Mouse (Mus musculus): Measurements from ENCODE around the gene Shisa7. TPM values are rescaled to one million over a fixed set of nuclear protein-coding genes. Genes with fewer than 3 reads are reported as not detected.
"Not testable (repeated sequence)": the region's sequence is repeated elsewhere in the genome, so short reads cannot be mapped to it uniquely, and the experiment has no call there.

Shisa7 gene
- total RNA-seq (2015) (0.05 TPM in 1 of 2 replicates, not detected in the other), total RNA-seq (2017) (not detected in 2 replicates)

DNA sequence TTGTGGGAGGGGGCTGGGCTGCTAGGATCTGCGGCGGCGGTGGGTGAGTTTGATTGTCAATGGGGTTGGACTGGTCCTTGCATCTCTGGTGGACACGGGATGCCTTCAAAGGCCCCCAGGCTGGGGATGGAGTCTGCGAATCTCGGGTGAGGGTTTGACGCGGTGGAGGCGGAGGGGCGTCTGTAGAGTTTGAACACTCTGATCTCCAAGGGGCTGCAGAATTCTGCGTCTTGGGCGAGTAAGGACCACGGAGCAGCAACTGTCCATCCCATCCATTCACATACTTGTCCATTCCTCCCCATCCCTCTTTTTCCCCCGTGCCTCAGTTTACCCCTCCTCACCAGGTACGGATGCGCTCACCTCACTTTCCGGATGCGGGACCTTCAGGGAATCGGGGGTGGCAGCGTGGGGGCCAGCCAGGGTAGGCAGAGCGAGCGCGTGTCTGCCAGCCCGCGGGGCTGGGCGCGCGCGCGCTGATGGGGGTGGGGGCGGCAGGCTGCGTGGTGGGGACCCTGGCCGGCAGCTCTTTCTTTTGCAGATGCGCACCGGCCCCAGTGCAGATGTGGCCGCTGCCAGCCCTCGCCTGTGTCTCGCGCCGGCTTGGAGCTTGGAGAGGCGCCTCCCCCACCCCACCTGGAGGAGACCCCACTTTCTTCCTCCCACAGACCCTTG lies at the start of gene Shisa7:
Gene Shisa7, minus strand, starts transcription at position 452 of the 672 bp plus-strand sequence.
- ATAC-seq (replicated peaks; ENCODE audit: poor library complexity): no peak

DNA sequence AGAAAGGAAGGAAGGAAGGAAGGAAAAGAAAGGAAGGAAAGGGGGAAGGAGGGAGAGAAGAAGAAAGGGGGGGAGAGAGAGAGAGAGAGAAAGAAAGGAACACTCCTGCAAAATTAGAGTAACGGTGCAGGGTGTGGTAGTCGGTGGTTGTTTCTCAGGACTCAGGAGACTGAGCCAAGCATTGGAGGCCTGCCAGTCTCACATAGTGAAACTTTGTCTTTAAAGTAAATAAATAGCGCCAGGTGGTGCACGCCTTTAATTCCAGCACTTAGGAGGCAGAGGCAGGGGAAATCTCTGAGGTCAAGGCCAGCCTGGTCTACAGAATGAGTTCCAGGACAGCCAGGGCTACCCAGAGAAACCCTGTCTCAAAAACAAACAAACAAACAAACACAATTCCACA lies 42.2 kb upstream of the Shisa7 start:
- no peak for ATAC-seq (replicated peaks; ENCODE audit: poor library complexity)

DNA sequence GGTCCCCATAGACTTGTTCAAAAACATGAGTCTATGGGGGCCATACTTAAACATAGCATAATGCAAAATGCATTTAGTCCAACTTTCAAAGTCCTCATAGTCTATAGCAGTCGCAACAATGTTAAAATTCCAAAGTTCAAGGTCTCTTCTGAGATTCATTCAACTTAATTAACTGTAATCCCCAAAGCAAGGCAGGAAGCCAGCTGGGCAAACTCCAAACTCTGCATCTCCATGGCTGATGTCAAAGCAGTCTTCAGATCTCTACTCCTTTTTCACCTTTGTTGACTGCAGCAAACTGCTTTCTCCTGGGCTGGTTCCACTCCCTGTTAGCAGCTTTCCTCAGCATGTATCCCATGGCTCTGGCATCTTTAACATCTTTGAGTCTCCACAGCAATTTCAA lies 34.5 kb upstream of the Shisa7 start:
- not testable (repeated sequence) for ATAC-seq (replicated peaks; ENCODE audit: poor library complexity)

DNA sequence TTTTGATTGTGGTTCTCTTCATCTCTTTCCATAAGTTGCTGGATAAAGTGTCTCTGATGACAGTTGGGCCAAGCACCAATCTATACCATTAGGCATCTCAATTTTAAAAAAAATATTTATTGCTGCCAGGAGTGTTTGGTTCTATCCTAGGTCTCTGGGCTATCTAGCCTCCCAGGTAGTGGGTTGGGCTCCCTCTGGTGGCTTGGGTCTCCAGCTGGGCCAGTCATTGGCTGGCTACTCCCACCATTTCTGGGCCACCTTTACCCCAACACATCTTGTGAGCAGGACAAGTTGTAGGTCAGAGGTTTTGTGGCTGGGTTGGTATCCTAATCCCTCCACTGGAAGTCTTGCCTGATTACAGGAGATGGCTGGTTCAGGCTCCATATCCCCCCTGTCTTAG lies 33.7 kb upstream of the Shisa7 start:
- peak; percentile 46 for ATAC-seq (replicated peaks; ENCODE audit: poor library complexity)

DNA sequence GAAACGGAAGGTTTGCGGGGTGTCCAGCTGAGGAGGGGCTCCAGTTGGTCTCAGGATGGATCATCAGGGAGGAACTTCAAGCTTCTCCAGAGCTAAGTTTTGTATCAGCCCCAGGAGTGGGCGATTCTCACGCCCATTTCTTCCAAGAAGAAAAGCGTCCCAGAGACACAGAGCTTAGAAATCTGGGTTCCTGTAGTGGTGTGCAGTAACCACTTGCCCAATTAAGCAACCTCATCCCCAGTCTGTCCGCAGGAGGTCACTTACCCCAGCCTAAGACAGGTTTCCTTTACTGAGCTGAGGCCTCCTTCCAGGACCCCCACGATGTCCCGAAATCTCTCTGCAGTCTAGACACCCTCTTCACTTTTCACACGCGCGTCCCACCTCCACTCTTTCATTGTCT lies 32.7 kb upstream of the Shisa7 start:
- ATAC-seq (replicated peaks; ENCODE audit: poor library complexity): peak; percentile 23

DNA sequence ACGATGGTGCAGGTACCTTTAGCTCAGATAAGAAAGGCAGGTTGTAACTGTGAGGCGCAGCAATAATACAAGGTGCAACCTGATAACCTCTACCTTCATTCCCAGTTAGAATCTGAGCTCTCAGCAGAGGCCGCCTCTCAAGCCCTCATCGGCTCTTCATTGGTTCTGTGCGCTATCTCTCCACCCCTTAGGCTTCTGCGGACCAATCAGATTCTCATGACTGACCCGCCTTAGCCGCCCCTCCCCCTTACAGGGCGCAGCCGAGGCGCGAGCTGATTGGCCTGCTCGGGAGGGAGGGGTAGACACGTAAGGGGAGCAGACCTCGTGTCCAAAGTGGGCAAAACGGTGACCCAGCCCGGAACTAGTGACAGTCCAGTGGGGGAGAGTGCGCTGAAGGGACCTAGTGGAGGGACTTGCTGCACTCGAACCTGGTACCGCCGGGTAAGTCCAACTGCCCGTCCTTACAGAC lies 32.3 kb upstream of the Shisa7 start, which contains the start of gene Isoc2a:
Gene Isoc2a, plus strand, starts transcription at position 401 of the 469 bp plus-strand sequence.
- ATAC-seq (replicated peaks; ENCODE audit: poor library complexity): peak; percentile 98

DNA sequence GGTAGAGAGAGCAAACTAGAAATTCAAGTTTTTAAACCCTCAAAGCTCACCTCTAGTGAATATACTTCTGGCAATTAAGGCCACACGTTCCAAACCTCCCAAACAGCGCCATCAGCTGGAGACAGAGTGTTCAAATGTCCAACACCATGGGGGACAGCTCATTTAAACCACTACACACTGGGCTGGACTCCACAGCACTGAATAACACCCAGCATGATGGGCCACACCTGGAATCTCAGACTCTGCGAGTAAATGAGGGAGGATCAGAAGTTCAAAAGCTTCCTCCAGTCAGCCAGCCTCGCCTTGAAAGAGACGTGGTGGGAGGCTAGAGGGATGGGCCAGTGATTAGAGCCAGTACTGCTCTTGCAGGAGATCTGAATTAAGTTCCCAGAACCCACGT lies 25.6 kb upstream of the Shisa7 start, which contains the start of gene Isoc2b:
Gene Isoc2b, minus strand, starts transcription at position 126 of the 400 bp plus-strand sequence.
- ATAC-seq (replicated peaks; ENCODE audit: poor library complexity): no peak

DNA sequence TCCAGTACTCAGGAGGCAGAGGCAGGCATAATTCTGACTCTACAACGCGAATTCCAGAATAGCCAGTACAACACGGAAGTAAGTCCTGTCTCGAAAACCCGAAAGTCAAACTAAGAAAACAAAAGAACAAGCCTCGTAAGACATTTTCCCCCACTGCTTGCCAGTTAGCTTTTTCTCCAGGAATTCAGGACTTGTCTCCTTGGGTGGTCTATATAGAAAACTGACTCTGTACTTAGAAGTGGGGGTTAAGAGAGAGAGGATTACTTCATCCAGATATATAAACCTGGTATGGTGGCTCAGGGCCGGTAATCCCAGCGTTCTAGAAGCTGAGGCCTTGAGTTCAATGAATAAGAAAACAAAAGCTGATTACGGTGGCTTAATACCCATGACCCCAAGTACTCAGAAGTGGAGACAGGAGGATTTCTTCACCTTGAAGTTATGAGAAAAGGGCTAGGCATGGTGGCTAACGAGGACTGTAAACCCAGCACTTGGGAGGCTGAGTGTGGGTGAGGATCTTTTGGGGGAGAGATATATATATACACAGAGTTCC lies 22.2 kb upstream of the Shisa7 start:
- no peak for ATAC-seq (replicated peaks; ENCODE audit: poor library complexity)

DNA sequence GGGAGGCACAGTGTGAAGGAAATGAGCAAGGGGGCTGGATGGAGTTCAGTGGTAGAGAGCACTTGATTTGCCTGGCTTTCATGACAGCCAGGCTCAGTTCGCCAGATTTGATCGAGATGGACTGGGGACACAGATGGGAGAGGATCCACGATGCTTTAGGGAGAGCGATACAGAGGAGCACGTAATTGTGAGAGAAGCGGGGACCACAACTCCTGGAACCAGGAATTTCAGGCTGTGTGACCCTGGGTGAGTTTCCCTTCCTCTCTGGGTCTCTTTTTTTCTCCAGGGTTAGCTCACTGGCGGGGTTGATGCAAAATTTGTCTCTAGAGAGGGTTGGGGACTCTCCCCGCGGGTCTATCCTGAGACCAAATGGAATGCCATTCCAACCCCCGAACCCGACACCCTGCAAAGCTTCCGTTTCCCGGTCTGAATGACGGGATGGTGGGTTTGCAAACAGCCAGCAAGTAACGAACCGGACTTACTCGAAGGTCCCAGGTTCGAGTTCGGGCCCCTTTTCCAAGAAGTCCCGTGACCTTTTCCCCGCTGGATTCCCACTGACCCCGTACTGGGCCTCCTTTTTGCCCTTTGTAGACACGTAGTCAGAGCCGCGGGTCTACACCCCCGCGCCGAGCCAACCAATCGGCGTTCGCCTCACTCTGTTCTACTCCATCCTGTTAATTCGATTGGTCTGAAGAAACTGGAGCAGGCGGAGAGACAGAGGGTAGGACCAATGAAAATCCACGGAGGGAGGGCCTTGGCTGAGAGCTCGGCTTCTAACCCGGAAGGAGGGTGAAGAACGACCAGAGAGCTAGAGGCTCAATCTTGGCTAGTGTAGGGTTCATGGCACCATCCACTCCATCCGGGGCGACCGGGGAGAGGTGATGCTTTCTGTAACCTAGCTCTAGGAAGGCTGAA lies 21.3 kb upstream of the Shisa7 start:
- ATAC-seq (replicated peaks; ENCODE audit: poor library complexity): peak; percentile 95

DNA sequence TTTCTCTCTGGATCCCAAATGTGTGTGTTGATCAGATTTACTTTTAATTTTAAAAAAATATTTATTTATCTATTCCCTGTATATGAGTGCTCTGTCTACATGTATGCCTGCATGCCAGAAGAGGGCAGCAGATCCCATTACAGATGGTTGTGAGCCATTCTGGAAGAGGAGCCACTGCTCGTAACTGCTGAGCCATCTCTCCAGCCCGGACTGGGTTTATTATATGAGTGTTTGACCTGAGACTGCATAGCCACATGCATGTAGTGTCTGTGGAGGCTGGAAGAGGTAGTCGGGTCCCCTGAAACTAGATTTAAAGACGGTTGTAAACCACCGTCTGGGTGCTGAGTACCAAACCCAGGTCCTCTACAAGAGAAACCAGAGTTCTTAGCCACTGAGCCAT lies 20.6 kb upstream of the Shisa7 start:
- peak; percentile 33 for ATAC-seq (replicated peaks; ENCODE audit: poor library complexity)

DNA sequence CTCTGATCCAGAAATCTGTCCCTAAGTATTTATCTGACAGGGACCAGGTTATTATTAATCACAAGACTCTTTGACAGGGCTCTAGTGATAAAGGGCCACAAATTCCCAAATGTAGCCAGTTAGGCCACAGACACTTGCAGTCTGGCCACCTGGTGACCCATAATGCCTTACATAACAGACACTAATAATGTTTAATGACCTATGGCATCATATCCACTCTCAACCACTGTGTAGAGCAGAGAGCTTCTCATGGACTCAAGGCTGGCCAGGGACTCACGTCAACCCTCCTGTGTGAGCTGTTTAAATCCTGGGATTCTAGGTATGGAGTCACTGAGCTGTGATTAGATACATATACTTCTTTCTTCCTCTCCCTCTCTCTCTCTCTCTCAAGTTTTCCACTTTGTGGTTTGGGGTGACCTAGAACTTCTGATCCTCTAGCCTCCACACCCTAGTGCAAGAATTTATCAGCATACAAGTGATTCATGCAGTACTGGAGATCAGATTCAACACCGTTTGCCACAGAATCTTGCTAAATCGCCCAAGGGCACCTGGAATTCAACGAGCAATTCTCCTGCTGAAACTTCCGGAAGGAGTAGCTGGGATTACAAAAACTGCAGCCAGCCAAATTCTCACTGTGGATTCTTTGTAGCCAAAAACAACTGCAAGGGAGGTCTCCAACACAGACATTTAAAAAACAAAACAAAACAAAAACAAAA lies 19.8 kb upstream of the Shisa7 start:
- no peak for ATAC-seq (replicated peaks; ENCODE audit: poor library complexity)

DNA sequence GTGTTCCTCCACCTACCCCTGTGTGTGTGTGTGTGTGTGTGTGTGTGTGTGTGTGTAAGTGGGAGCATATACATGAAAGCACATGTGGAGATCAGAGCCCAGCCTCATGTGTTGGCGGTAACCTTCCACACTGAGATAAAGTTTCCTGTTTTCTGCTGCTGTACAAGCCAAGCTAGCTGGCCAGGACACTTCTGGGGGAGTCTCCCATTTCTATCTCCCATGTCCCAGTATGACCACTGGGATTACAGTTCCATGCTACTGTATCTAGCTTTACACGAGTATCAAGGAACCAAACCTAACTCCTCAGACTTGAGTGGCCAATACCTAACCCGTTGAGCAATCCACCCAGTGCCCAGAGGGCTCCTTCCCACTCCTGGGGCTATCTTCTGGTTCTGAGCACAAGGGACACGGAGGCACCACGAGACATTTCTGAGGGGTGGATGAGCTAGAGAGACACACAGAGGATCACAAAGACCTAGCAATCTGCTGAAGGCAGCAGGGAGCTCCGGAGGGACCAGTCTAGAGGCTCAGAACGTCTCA lies 19.1 kb upstream of the Shisa7 start:
- no peak for ATAC-seq (replicated peaks; ENCODE audit: poor library complexity)

DNA sequence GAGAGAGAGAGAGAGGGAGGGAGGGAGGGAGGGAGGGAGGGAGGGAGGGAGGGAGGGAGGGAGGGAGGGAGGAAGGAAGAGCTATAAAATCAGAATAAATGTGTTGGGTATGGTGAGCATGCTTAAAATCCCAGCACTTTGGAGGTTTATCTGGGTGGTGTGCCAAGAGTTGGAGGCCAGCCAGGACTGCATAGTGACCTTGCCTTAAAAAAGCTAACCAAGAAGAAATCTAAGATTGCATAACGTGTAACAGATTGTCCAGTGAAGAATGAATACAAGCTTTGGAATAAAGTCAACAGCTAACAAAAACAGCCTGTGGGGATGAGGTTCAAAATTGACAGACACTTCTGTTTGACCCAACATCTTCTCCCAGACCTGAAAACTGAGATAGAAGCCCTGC lies 18.5 kb upstream of the Shisa7 start:
- no peak for ATAC-seq (replicated peaks; ENCODE audit: poor library complexity)

DNA sequence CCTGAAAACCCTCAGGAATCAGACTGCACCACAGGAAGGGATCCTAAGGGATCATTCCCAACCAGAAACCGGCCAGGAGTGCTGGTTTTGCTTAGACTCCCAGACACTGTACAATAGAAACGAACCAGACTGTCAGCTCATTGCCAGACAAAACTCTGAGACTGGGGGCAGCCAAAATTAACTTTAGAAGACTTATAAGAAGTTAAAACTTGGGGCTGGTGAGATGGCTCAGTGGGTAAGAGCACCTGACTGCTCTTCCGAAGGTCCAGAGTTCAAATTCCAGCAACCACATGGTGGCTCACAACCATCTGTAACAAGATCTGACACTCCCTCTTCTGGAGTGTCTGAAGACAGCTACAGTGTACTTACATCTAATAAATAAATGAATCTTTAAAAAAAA lies 16.4 kb upstream of the Shisa7 start:
- ATAC-seq (replicated peaks; ENCODE audit: poor library complexity): not testable (repeated sequence)

DNA sequence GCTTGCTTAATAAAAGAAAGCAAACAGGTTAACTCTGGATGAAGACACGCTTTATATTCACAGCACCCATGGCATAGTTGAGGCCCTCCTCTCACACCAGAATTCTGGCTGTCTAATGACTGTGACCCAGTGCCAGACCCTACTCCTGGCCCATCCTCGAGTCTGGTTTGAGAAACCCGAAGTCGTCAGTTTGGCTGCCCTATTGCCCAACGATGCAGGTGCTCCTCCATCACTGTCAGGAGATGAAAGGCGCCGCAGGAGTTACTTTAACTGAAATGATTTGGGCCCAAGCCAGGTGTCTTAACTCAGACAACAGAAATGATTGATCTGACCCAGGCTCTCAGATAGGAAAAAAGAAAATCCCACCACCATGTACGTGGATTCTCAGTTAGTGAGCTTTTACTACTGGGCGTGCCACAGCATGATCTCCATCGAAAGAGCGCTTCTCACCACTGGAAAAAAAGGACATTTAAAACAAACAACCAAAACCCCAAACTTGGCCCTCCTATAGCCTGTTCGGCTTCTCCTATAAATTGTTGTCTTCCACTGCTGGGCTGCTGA lies 15.0 kb upstream of the Shisa7 start:
- no peak for ATAC-seq (replicated peaks; ENCODE audit: poor library complexity)

DNA sequence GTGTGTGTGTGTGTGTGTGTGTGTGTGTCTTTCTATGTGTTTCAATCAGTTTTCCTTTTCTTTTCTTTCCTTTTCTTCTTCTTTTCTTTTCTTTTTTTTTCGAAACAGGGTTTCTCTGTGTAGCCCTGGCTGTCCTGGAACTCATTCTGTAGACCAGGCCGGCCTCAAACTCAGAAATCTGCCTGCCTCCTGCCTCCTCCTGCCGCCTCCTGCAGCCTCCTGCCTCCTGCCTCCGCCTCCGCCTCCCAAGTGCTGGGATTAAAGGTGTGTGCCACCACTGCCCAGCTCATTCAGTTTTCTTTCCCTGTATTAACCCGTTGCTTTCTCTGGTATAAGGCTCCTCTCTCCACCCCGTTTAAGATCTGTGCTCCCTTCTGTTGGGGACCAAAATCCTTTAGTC lies 12.8 kb upstream of the Shisa7 start:
- ATAC-seq (replicated peaks; ENCODE audit: poor library complexity): no peak

DNA sequence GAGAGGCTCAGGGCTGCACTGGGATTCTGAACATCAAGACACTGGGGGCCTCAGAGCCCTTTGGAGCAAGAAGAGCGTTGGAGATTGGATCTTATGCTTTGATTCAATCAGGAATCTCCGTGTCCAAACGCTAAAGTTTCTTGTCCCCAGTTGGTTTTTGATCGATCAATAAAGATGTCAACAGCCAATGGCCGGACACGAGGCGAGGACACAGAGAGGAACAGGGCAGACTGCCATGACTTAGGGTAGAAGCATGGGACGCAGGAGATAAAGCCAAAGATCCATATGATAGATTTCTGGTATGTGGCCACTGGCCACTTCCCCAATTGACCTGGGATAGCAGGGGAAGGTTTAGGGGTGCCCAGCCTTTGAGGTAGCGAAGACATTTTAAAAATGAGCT lies 12.0 kb upstream of the Shisa7 start:
- ATAC-seq (replicated peaks; ENCODE audit: poor library complexity): no peak

DNA sequence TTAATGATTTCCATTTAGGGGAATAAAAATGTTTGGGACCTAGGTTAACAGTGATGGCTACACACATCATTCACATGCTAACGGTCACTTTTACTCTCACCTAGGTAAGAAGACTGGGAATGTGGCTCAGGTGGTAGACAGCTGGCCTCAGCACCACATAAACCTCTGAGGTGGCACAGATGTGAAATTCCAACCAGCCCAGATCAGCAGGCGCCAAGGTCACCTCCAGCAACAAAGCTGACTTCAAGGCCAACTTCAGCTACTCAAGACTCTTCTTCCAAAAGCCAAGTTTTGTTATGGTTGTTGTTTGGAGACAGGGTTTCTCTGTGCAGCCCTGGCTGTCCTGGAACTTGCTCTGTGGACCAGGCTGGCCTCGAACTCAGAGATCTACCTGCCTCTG lies 9.1 kb upstream of the Shisa7 start:
- ATAC-seq (replicated peaks; ENCODE audit: poor library complexity): no peak

DNA sequence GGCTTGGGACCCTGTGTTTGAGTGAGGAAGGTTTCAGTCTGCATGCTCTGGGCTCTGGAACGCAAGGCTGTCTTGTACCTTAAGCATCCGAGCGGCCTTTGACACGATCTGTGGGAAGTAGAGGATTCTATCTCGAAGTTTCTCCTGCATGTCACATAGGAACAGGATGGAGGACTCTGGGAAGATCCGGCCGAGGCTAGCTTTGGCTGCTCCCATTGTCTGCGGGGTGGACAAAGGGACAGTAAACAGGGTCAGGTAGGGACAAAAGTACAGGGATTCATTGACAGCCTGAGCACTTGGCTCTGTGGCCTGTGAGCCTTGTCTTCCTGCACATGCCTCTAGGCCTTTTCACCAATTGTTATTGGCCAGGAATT lies 6.8 kb upstream of the Shisa7 start:
- no peak for ATAC-seq (replicated peaks; ENCODE audit: poor library complexity)

DNA sequence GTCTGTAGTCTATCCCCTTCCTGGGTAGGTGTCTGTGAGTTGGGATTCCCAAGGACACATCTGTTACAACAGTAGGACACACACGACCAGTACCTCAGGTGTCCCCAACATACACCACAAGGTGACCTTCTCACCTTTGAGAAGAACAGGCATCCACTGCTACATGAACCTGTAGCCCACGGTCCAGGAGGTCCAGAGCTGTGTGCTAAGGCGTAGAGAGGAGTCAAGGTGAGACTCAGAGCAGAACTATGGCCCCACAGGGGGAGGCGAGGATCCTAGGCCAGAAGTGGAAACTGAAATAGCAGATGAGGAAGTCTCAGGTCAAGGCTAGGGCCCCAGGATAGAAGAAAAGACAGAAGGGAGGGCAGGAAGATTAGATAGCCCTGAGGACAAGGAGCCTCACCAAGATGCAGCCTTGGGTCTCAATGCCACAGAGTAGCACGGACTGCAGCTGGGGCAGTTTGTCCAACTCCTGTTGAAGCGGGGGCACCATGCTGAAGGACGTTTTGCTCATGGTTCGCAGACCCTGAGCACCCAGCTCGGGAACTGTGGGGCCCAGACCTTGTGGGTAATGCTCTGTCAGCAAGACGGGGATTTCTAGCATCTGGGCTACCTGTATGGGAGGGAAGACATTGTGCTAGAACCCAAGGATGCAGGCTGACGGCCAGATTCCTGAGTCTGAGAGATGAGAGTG lies 6.3 kb upstream of the Shisa7 start:
- no peak for ATAC-seq (replicated peaks; ENCODE audit: poor library complexity)

Measured in megakaryocyte progenitor cell, adult 5-6 weeks (primary cell).